Mouse (Mus musculus) cerebellum, adult 11 months (tissue): Measurements from ENCODE around the gene Heatr9.
"Not testable (repeated sequence)": the region's sequence is repeated elsewhere in the genome, so short reads cannot be mapped to it uniquely, and the experiment has no call there.

Experiments used
- DNase-seq: peaks from one replicate; pipeline ENCODE4 v3.0.0; 2022

Gene Heatr9

DNA sequence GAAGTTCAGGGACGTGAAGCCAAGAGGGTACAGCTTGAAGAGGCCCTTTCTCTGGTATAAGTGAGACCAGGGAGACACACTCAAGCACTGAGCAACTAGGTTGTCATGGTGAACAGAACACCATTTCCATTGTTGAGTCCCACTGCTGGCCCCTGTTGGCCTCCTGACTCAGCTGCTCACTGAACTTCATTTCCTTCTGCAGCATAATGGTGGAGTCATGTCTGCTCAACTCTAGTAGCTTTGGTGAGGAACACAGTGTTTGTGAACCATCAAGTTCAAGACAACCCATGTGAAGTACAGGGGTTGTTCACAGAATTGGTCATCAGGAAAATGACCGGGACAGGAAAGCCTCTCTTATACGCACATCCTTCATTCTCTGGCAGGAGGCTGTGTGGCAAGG, at the start of gene Heatr9:
Heatr9 (minus strand) TSS at position 101 of the 400 bp plus-strand sequence.
- no peak for DNase-seq

DNA sequence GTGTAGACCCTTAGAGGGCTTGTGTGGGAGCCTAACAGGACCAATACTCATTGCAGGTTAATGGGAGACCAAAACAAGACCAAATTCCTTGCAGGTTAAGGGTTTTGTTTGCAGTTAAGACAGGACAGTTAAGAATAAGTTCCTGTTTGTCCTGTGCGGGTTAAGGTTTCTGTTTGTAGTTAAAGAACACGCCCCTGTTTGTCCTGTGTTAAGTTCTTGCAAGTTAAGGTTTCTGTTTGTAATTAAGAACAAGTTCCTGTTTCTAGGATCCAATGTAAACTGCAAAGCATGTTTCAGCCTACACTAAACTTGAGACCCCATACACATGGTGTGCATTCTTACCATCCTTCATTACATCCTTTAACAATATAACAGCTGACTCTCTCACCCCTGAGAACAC, 48.2 kb upstream of the Heatr9 start:
- DNase-seq = no peak

DNA sequence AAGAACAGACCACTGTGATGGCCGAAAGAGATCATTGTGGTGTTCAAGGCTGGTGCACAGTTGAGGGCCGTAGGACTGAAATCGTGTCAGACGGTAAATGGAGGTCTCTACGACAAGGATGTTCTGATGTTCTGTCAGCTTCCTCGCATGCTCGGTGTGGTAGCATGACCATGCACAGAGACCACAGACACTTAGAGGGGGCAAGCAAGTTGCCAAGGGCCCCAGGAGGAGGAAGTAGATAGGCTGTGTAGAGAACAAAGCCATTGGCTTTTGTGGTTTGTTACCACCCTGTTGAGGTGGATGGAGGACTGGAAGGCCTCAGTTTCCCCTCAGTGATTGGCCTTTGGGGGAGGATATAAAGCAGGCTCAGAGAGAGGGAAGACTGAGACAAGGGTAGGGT, 47.3 kb upstream of the Heatr9 start:
- no peak for DNase-seq

DNA sequence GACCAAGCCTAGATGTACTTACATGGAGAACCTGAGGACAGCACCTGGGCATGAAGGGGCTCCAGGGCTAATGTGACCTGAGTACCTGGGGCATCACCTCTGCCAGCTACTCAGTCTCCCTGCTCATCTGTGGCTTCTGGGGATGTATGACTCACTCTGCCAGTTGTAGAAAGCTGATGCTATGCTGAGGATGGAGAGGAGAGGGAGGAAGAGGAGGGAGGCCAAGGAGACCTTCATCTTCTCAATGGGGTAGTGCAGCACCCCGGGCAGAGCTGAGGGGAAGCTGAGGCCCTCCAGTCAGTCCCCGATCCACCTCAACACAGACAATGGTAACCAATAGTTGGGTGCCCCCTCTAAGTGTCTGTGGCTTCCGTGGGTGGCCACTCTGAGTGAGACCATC, 46.8 kb upstream of the Heatr9 start:
- no peak for DNase-seq

DNA sequence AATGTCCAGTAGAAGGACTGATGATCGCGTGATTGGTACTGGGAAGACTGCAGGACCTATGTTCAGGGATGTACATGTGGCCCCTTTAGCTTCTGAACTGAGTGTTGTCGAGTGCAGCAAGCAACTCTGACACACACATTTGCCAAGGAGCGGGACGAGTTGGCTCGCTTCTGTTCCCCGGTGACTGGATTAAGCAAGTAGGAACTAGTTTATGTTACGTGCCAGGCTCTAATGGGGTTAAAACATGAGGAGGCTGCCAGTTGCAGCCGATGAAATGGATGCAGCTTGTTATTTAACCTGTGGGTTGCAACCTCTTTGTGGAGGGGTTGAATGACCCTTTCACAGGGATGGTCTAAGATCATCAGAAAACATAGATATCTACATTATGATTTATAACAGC, 46.1 kb upstream of the Heatr9 start:
- no peak for DNase-seq

DNA sequence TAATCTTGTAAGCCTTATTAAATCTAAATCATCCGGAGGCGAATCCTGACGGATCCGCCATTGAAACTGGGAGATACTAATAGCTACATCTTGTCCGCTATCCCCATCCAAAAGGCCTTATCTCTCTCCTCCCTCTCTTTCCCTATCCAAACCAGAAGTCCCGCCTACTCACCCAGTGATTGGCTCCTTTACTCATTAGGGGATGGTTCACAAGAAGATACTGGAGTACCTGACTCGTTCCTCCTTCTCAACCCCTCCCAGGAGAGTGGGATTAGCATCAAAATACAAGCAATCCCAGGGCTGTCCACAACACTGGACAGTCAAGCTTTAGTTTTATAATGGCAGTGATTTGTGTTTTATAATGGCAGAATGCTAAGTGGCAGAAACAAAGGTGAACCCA, 45.3 kb upstream of the Heatr9 start:
- DNase-seq = no peak

DNA sequence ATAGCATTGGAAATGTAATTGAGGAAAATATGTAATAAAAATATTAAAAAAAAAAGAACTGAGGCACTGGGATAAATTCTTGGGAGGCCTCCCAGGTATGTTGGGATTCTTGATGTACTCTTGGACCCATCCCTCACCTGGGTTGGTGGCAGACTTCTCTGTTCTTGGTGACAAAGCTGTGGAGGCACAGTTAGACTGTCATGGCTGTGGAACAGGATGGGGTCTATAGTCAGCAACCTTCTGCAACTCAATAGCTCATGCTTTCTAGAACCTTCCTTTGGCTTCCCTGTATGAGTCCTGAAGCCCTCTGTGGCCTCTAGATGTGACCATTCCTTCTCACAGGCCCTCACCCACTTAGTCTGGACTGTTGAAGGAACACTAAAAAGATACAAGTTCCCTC, 44.6 kb upstream of the Heatr9 start:
- no peak for DNase-seq

DNA sequence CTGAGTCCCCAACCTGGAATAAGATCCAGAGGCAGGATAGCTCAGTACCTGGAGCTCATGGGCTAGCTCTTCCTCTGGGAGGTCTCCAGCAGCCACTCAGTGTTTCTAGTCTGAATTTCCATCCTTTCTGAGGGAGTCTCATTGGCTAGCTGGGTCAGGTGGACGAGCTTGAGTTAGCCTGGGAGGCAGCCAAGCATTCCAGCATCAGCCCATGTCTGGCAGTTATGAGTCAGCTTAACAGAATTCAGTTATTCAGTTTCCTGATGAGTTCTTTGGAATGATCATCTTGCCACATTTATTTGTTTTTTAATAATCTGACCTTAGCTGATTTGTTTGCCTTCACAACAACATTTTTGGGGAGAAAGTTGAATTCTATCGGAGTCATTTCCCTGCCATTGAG, 41.8 kb upstream of the Heatr9 start:
- no peak for DNase-seq

DNA sequence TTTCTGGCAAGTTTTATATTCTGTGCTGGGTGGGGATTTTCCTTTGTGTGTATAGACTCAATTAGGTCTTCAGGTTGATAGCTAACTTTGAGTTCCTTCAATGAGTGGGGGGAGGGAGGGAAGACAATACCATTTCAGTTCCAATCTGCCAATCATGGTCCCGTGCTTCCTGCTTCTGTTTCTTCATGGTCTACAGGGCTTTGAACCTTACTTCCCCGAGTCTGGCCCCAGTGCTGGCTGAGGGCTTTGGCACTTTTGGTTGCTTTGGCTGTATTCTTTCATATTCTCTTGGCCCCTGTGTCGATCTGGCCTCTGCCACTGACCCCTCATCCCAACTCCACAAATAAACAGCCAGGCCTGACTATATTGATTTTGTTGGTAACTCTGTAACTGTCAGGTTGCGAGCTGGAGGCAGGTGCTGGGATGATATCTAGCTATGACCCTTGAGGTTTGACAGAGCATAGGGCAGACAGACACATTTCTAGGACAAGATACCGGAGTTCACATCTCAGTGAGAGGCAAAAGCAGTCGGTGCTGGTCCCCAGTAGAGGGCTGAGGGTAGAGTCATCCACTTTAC, 40.4 kb upstream of the Heatr9 start:
- DNase-seq = no peak

DNA sequence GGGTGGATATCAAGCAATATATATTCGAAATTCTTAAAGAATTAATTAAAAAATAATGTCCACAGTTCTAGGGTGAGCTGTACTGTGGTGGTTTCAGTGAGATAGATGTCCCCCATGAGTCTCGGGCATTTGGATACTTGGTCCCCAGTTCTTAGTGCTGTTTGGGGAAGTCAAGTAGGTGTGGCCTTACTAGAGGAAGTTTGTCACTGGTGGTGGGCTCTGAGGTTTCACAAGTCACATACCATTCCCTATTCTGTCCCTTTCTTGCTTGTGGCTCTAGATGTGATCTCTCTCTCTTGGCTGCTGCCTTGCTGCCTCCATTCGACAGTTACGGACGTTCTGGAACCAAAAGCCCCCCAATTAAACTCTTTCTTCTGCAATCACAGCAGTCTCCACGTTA, 38.4 kb upstream of the Heatr9 start:
- DNase-seq = no peak

DNA sequence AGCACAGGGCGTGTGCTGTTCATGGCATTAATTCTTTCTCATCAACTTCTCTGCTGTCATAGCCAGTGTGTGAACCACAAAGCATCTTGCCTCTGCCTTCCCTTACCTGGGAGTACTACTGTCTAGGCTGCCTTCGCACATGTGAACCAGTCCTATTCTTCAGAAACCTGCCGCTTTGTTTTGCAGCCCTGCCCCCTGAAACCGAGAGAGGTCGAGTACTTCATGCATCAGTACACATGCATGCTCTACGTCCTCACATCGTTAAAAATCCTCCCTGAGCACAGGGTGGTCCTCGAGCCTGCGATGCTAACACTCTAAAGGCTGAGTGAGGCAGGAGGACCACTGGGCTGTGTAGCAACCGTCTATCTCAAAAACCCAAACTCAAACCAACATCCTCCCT, 35.1 kb upstream of the Heatr9 start:
- DNase-seq = no peak

DNA sequence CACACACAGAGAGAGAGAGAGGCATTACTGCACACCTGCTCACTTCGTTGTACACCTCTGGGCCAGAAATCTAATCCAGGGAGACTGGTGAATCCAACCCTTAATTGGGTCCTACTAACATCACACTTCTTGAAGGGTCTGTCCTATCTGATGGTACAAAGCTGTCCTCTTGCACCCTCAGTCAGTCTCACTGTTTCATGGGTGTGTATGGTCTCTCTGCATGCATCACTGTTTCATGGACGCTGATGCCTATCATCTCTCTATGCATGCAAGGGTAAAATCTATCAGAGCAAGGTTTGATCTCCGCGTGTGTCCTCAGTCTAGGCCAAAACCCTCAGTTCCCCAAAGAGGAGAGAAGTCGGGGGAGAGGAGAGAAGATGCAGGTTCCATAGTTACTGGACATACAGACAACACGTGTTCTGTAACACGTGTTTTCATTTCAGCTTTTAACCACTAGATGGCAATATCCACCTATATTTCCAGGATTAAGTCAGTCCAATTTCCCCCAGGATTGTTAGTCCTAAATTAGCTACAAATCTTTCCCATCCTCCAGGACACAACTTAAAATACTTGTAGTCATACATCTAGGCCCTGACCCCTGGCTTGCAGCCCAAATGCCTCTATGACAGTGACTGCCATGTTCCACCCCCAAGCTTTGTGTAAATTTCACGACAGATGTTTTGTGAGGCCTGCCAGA, 34.3 kb upstream of the Heatr9 start:
- peak; percentile 1 for DNase-seq

DNA sequence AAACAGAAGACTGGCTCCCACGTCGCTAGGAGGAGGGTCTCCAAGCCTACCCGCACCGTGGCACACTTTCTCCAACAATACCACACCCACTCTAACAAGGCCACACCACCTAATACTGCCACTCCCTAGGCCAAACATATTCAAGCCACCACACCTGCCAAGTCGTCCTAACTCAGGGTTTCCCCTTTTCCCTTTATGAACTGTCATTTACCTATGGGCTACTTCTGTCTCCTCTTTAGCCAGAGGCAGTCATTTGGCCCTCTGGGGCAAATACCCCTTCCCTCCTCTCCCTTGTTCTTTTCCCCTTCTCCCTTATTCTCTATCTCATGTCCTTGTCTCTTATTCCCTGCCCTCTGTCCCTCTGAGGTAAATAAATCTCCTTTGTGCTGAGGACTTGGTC, 29.7 kb upstream of the Heatr9 start:
- no peak for DNase-seq

DNA sequence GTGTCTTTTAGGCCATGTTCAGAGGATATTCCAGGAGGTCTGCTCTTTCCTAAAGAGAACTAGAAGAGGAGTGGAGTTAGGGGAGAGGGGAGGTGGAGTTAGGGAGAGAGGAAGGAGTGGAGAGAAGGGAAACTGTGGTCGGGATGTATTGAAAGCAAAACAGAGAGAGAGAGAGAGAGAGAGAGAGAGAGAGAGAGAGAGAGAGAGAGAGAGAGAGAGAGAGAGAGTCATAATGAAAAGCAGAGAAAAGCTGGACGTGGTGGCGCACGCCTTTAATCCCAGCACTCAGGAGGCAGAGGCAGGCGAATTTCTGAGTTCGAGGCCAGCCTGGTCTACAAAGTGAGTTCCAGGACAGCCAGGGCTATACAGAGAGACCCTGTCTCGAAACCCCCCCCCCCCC, 29.1 kb upstream of the Heatr9 start:
- DNase-seq = not testable (repeated sequence)

DNA sequence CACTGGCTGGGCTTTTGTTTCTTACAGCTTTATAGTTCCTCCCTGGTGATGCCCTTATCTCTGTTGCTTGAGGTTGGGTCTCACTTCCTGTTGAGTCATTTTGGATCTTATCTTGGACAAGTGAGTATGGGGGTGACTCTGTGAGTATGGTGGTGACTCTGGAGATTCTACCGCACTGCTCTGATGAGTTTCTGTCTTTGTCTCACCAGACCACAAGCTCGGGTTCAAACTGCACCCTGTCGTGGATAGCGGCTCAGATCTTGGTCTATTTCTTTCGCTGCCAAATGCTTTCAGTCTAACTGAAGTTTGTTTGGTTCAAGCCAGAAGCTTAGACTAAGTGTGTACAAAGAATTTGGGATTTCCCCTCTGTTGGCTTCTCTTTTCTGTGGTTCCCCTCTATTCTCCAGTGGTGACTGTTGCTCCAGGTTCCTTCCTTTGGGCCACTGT, 28.2 kb upstream of the Heatr9 start:
- no peak for DNase-seq

DNA sequence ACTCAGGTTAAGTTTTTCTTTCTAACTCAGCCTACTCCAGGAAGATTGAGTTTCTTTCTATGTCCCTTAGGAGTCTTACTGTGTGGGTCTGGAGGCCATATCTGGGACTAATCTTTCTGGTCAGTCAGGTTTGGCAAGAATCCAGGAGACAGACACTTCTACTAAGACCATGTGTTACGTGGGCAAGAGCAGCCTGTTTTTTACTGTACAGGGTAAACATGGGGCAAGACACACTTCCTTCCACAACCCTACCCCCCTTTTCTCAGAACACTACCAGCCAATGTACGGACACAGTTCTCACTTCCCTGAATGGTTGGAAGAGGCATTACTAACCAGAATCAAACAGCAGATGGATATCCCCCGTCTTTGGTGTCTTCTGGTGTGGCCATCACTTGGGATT, 22.2 kb upstream of the Heatr9 start:
- no peak for DNase-seq

DNA sequence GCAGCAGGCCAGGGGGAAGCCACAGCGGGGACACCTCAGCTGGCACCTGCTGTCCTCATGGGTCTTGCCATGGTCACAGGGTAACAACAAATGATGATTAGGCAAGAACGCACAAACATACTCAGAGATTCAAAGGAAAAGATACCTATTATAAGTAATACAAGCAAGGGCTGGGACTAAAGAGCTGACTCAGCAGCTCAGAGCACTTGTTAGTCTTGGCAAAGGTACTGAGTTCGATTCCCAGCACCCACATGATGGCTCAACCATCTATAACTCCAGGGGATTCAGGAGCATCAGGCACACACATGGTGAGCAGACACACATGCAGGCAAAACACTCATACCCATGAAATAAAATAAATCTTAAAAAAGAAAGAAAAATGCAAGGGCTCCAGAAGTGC, 19.4 kb upstream of the Heatr9 start:
- no peak for DNase-seq

DNA sequence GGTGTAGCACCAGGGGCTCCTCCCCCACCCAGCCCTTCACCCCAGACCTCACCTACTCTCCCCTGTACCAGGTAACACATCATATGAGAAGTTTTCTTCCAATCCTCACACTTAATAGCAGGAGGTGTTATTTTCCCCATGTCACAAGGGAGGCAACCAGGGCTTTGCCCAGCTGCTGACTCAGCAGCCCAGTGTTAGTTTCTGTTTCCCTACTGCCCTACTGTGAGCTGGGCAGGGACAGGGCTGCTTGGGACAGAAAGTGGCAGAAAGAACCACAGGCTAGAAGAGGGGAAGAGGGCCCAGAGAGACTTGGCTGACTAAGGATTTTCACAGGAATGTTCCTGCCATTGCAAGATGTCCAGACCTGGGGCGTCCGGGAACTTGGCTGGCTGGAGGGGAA, 19.0 kb upstream of the Heatr9 start:
- no peak for DNase-seq

DNA sequence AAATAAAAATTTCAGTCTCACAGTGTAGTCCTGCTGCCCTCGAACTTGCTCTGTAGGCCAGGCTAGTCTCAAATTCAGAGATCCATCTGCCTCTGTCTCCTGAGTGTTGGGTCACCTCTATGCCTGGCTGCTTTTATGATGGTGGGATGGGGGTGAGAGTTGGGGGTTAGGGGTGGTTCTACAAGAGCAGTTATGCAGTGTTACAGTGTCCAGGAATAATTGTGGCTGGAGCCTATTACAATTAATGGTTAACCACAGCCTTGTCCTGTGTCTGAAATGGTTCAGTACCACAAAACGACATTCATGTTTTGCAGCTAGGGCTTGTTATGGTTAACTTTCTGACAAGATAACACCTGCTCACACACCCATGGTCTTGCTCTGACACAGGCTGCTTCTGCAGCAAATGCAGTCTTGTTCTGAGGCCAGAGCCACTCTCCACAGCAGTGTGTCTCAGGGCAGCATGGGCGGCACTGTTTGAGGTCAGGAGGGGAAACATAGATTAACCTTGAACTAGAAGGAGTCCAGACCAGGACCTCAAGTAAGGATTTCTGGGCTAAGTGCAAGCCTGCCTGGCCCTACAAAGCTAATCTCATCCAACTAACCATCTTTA, 16.8 kb upstream of the Heatr9 start:
- DNase-seq = no peak

DNA sequence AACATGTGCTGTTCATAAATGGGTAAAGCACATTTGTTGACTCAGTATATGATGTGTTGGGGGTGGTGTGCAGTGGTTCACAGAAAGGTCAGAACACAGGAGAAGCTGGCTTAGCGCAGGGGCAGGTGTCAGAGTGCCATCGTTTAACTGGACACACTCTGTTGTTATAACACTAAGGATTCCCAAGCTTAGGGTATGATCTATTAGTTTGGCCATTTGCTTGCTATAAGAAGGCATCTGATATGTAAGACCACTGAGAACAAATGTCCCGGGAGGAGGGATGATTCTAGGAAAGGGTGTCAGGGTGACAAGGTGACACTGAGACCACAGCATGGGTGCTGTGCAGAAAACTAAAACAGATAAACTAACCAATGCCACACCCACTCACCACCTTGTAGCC, 14.9 kb upstream of the Heatr9 start:
- no peak for DNase-seq

DNA sequence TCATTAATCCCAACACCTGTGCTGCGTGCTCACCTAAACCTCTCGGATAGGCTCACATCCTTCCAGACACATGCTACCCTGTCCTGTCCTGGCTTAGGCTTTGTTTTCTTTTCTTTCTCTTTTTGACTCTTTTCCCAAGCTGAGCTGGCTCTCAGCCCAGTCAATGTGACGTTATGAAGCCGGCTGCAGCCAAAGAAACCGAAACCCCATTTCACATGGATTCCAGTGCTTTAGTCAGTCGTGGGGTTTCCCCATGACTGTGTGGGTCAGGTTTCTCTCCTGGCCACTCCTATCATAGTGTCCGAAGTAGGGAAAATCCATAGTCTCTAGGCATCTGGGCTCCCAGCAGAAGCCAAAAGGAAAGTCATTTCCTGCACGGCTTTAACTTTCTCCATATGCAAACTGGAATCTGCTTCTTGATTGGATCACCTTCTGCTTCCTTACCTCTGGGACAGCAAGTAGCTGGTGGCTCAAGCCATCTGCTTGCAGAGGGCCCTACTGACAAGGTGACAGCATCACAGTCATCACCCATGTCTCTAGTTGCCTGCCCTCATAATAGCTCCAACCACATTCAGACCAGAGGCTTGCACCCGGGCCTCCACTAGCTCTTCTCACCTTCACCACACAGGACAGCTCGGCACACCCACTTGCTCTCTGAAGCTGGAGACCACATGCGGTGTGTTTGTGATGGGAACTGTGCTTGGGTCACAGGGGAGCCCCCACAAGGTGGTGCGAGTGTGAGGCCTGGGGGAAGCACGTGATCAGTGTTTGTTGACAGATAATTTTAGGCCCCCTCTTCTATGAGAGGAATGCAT, 12.8 kb upstream of the Heatr9 start:
- peak; percentile 14 for DNase-seq

DNA sequence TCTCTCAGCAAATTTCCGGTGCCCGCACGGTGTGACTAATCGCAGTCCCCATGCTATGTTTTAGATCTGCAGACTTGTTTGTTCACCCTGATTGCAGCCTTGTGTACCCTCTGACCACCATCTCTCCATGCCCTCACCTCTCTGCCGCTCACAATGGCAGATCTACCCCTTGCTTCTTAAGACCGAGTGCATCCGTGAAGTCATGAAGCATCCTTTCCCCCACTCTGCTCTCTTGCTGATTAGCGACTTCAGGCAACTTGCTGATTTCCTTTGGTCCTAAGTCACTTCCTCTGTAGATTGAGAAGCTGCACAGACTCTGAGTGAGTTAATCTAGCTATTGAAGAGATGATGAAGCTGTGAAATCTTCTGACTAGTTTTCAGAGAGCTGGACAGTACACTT, 12.2 kb upstream of the Heatr9 start:
- no peak for DNase-seq

DNA sequence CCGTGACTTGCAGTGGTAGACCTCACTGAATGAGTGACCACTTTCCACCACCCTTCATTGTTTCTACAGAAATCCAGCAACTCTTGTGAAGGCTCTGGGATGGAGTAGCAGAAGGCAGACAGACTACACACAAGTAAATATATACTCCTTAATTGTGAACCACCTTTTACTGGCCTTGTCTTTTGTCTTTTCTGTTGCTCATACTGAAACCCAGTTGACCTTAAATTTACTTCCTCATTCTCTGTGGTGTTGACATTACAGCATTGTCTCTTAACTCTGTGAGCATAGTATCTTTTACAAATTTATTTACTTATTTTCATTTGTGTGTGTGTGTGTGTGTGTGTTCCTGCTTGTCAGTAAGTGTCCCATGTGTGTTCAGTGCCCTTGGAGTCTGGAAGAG, 11.2 kb upstream of the Heatr9 start:
- DNase-seq = no peak

DNA sequence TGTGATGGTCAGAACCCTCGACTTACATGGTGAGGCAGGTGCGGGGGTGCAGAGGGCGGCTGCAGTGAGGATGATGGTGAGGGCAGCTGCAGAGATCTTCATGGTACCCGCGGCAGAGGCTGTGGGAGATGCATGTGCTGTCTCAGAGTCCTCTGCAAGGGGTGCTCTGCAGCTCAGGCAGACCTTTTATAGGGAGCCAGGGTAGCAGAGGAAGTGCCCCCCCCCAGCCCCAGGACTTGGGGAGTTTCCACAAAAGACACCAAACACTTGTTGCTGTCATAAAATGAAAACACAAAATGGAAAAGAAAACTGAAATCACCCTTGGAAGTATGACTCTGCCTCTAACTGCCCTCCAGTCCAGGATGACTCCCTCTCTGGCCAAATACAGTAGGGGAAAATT, 8.4 kb upstream of the Heatr9 start, which contains the start of gene Ccl5:
Ccl5 (minus strand) TSS at position 159 of the 400 bp plus-strand sequence.
- no peak for DNase-seq
